Mouse (Mus musculus) forebrain, embryonic 12.5 days (tissue): ENCODE data around the gene Cdk6. TPM values are rescaled to one million over a fixed set of nuclear protein-coding genes. Genes with fewer than 3 reads are reported as not detected.

Source experiments
- ATAC-seq: fragments of 200-750 bp; cut with Nextera tagmentation; 2 replicates; pipeline ENCODE4 v1.8.0; 2017; ENCODE audit warnings: moderate TSS enrichment; ENCODE audit not compliant: low FRiP score
- H3K27ac ChIP-seq: fragments of 300-500 bp; sonication (generic); 2 replicates; pipeline ENCODE4 v1.5.1; 2016; ENCODE audit warnings: mild to moderate bottlenecking
- H3K27me3 ChIP-seq: fragments of 300-500 bp; sonication (generic); 2 replicates; pipeline ENCODE4 v1.6.1; 2016; ENCODE audit warnings: mild to moderate bottlenecking
- H3K36me3 ChIP-seq: fragments of 300-500 bp; sonication (generic); replicated peaks from 2 replicates; pipeline ENCODE4 v1.6.1; 2016; ENCODE audit warnings: mild to moderate bottlenecking
- H3K4me1 ChIP-seq: fragments of 300-500 bp; sonication (generic); 2 replicates; pipeline ENCODE4 v1.6.1; 2016
- H3K4me2 ChIP-seq: fragments of 300-500 bp; sonication (generic); 2 replicates; pipeline ENCODE4 v1.6.1; 2016; ENCODE audit warnings: mild to moderate bottlenecking, moderate library complexity
- H3K4me3 ChIP-seq: fragments of 300-500 bp; sonication (generic); replicated peaks from 2 replicates; pipeline ENCODE4 v1.5.1; 2016; ENCODE audit warnings: mild to moderate bottlenecking
- H3K9ac ChIP-seq: fragments of 300-500 bp; sonication (generic); 2 replicates; pipeline ENCODE4 v1.6.1; 2016; ENCODE audit warnings: mild to moderate bottlenecking
- H3K9me3 ChIP-seq: fragments of 300-500 bp; sonication (generic); 2 replicates; pipeline ENCODE4 v1.6.1; 2016
- WGBS: fragments of 180-500 bp; shearing (Covaris S2); methylation state at CpG from one replicate; pipeline ENCODE4 v1.1.7; 2016; 5-methylcytosine and 5-hydroxymethylcytosine counted together
- polyA plus RNA-seq: library from polyadenylated mRNA; unstranded; fragments of >200 nt; fragmentation: Nextera tagmentation; extraction: Ambion mirVana; gene quantifications from 2 replicates; pipeline ENCODE4 v1.2.1, GENCODE M21; 2016

Gene Cdk6
- polyA plus RNA-seq, 1 experiment from 2014 or later = 32.4 TPM

GRCm38 (mm10) chr5:3488146-3488774 is 147.0 kb downstream of the Cdk6 start:
- no peak overlapping the region for H3K4me3 ChIP-seq
- no peaks in the 10 kb centered on the region for H3K9me3 ChIP-seq
- no peak for ATAC-seq
- 89% methylated on average over 16 of the region's 16 CpGs for WGBS
- H3K9ac ChIP-seq = no peak overlapping the region
- H3K4me1 ChIP-seq = no peaks in the 10 kb centered on the region
- no peaks in the 10 kb centered on the region for H3K36me3 ChIP-seq
- H3K27ac ChIP-seq = no peak overlapping the region
- no peaks in the 10 kb centered on the region for H3K27me3 ChIP-seq
- H3K4me2 ChIP-seq = no peak overlapping the region

- 98% methylated on average over 3 of the region's 3 CpGs for WGBS
- H3K9me3 ChIP-seq = no peaks in the 10 kb centered on the region
- no peak for ATAC-seq
These were observed 149.1 kb downstream of the Cdk6 start for GRCm38 (mm10) chr5:3490358-3490757.

GRCm38 (mm10) chr5:3491084-3491483 is 149.8 kb downstream of the Cdk6 start:
- Histone ChIP-seq H3K4me1 (no peaks in the 10 kb centered on the region), H3K4me2 (no peak overlapping the region), H3K27ac (no peak overlapping the region), H3K36me3 (no peaks in the 10 kb centered on the region), H3K9ac (no peak overlapping the region), H3K4me3 (no peak overlapping the region), H3K27me3 (no peaks in the 10 kb centered on the region), H3K9me3 (no peaks in the 10 kb centered on the region)
- whole genome bisulfite sequencing = 89% methylated on average over 9 of the region's 9 CpGs
- ATAC-seq = no peak

More at GRCm38 (mm10) chr5:3490358-3490757, 149.1 kb downstream of the Cdk6 start:
- no peak overlapping the region for H3K4me3 ChIP-seq
- no peaks in the 10 kb centered on the region for H3K36me3 ChIP-seq
- H3K4me1 ChIP-seq = no peaks in the 10 kb centered on the region
- H3K27ac ChIP-seq = no peak overlapping the region
- H3K9ac ChIP-seq = no peak overlapping the region
- no peaks in the 10 kb centered on the region for H3K27me3 ChIP-seq
- H3K4me2 ChIP-seq = no peak overlapping the region

- H3K9ac ChIP-seq = no peak overlapping the region
- ATAC-seq = no peak
- no peaks in the 10 kb centered on the region for H3K27me3 ChIP-seq
- H3K4me2 ChIP-seq = no peak overlapping the region
- H3K36me3 ChIP-seq = no peaks in the 10 kb centered on the region
- no peaks in the 10 kb centered on the region for H3K9me3 ChIP-seq
- no peaks in the 10 kb centered on the region for H3K4me1 ChIP-seq
- no peak overlapping the region for H3K4me3 ChIP-seq
- 87% methylated on average over 5 of the region's 5 CpGs for WGBS
- H3K27ac ChIP-seq = no peak overlapping the region
These were observed 150.6 kb downstream of the Cdk6 start for GRCm38 (mm10) chr5:3491883-3492282.

DNA sequence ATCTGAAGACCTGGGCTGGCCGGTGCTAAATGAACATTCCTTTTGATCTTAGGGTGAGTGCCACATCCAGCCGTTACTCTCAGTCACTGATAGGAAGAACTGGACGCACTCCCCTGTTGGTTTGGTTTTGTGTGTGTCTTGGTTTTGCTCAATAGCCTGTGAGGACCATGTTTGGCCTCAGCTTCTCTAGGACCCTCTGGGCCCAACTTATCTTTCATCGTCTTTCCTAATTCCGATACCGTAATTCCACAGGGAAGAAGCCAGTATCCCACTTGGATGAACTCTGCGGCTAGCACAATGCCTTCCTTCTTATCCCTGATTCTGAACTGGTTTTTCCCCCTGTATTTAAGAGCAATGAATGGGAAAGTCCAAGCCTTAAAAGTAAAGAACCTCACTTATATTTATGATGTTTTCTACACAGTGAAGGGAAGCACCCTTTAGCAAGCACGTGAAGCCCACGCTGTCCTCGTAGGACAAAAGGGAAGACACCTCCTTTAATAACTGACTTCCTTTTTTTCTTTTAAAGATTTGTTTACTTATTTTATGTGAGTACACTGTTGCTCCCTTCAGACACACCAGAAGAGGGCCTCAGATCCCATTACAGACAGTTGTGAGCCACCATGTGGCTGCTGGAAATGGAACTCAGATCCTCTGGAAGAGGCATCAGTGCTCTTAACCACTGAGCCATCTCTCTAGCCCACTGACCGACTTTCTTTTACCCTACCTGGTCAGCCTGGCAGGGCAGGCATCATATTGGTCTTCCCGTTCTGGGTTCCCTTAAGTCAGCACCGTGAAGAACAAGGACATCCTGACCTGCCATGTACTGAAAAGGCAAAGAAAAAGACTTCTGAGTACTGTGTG is 151.7 kb downstream of the Cdk6 start:
- WGBS = 94% methylated on average over 13 of the region's 13 CpGs
- Histone ChIP-seq H3K4me1 (no peaks in the 10 kb centered on the region), H3K4me2 (no peak overlapping the region), H3K36me3 (no peaks in the 10 kb centered on the region), H3K4me3 (no peak overlapping the region), H3K27me3 (no peaks in the 10 kb centered on the region), H3K27ac (no peak overlapping the region), H3K9me3 (no peaks in the 10 kb centered on the region), H3K9ac (no peak overlapping the region)
- no peak for ATAC-seq

GRCm38 (mm10) chr5:3493968-3494367 is 152.7 kb downstream of the Cdk6 start:
- 94% methylated on average over 9 of the region's 9 CpGs for WGBS
- no peak overlapping the region for H3K4me3 ChIP-seq
- H3K9me3 ChIP-seq = no peaks in the 10 kb centered on the region
- no peaks in the 10 kb centered on the region for H3K27me3 ChIP-seq
- H3K9ac ChIP-seq = no peak overlapping the region
- ATAC-seq = no peak
- H3K4me2 ChIP-seq = no peak overlapping the region
- H3K36me3 ChIP-seq = no peaks in the 10 kb centered on the region
- no peak overlapping the region for H3K27ac ChIP-seq
- H3K4me1 ChIP-seq = no peaks in the 10 kb centered on the region

DNA sequence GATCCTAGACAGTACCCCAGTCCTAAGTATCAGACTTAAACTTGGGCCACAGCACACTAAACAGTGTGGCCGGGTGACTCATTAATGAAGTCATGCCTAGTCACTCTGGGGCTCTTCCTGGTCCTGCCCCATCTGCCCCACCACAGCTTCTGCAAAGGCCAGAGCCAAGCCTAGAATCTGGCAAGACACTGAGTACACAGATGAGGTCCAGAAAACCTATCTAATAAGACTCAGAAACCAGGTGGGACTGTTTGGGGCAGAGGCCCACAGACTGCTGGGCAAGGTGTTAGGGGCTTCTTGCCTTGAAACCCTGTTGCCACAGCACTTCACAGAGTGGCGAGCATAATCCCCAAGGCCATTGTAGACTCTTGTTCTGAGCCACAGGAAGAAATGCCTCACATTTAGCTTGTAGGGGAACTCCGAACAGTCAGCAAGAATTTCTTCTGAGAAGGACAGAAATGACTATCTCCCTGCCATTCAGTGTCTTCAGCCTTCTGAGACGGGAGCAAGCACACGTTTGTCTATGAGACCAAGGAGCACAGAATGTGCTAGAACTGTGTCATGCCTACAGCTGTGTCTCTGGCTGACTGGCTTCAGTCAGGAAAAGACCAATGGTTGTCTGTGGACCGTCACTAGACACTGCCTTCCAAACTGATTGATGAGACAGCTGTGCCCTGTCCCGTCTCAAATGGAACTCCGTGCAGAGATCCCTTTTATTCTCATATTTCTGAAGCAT is 153.3 kb downstream of the Cdk6 start:
- Histone ChIP-seq H3K27ac (no peak overlapping the region), H3K9me3 (no peaks in the 10 kb centered on the region), H3K4me1 (no peaks in the 10 kb centered on the region), H3K4me2 (no peak overlapping the region), H3K36me3 (no peaks in the 10 kb centered on the region), H3K9ac (no peak overlapping the region), H3K4me3 (no peak overlapping the region), H3K27me3 (no peaks in the 10 kb centered on the region)
- 89% methylated on average over 8 of the region's 8 CpGs for WGBS
- ATAC-seq = no peak

GRCm38 (mm10) chr5:3497505-3497925 is 156.2 kb downstream of the Cdk6 start:
- Histone ChIP-seq H3K4me1 (peaks cover 3% of the 10 kb centered on the region; the same call in 1 of the 2 replicates), H3K27me3 (no peaks in the 10 kb centered on the region), H3K4me3 (no peak overlapping the region), H3K9ac (no peak overlapping the region), H3K9me3 (no peaks in the 10 kb centered on the region), H3K27ac (no peak overlapping the region), H3K4me2 (no peak overlapping the region), H3K36me3 (no peaks in the 10 kb centered on the region)
- ATAC-seq = no peak
- WGBS = 84% methylated on average over 5 of the region's 5 CpGs

GRCm38 (mm10) chr5:3500298-3500697 is 159.0 kb downstream of the Cdk6 start:
- no peak for ATAC-seq
- Histone ChIP-seq H3K27me3 (no peaks in the 10 kb centered on the region), H3K36me3 (no peaks in the 10 kb centered on the region), H3K4me2 (no peak overlapping the region), H3K4me1 (peaks cover 3% of the 10 kb centered on the region; the same call in 1 of the 2 replicates), H3K4me3 (no peak overlapping the region), H3K9me3 (no peaks in the 10 kb centered on the region), H3K9ac (no peak overlapping the region), H3K27ac (no peak overlapping the region)
- 89% methylated on average over 5 of the region's 5 CpGs for WGBS

DNA sequence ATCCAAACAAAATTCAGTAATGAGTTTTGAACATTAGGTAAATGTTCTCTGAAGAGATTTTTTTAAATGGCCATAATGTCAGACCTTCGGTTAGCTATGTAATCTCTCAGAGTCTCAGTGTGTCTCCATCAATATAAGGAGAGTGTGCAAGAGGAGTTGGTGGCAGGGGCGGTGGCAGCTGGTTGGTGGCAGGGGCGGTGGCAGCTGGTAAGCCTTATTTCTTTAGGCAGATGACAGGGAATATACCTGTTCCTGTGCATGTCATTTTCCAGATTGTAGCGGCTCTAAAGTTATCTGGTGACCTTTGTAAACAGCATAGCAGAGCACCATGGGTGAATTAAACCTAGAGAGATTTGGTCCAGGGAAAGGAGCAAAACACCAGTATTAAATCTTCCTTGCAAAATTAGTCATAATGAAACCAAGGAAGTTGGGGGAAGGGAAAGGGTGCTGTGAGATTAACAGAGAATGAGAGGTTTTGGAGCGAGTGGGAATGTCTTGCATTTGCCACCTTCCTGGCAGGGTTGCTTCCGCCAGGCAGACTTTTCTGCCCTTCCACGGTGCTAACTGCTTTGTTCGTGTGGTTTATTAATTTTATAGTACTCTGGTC is 159.8 kb downstream of the Cdk6 start:
- Histone ChIP-seq H3K36me3 (no peaks in the 10 kb centered on the region), H3K9ac (no peak overlapping the region), H3K9me3 (no peaks in the 10 kb centered on the region), H3K27me3 (no peaks in the 10 kb centered on the region), H3K4me1 (peaks cover 3% of the 10 kb centered on the region; the same call in 1 of the 2 replicates), H3K4me3 (no peak overlapping the region), H3K4me2 (no peak overlapping the region), H3K27ac (no peak overlapping the region)
- 81% methylated on average over 8 of the region's 8 CpGs for WGBS
- ATAC-seq = no peak

GRCm38 (mm10) chr5:3501564-3502001 is 160.3 kb downstream of the Cdk6 start:
- H3K4me1 ChIP-seq = peaks cover 3% of the 10 kb centered on the region; the same call in 1 of the 2 replicates
- no peaks in the 10 kb centered on the region for H3K36me3 ChIP-seq
- H3K27me3 ChIP-seq = no peaks in the 10 kb centered on the region
- ATAC-seq = no peak
- H3K4me3 ChIP-seq = no peak overlapping the region
- H3K27ac ChIP-seq = no peak overlapping the region
- no peaks in the 10 kb centered on the region for H3K9me3 ChIP-seq
- no peak overlapping the region for H3K9ac ChIP-seq
- H3K4me2 ChIP-seq = no peak overlapping the region
- 67% methylated on average over 8 of the region's 8 CpGs for WGBS
